Mouse (Mus musculus): ENCODE measurements at regions not wholly inside any gene's neighbourhood (a gene's known extent, or its start where the extent isn't known, plus 50 kb on each side); places are given as distances from the start of the nearest gene placed in this dataset.

DNA sequence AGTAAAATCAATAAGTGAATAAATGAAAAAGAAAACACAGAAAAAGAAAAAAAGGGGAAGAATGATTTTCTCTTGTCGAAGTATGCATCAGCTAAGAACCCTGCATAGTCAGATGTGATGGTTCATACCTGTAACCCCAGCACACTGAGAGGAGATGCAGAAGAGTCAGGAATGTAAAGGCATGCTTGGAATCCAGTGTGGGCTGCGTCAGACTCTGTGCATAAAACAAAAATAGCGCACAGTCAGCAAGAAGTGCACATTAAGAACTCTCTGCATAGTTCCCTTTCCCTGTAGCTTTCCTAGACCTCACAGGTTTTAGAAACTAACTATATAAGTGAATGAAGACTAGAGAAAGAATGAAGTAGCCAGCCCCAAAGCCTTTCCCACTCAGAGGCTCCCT, 238.2 kb upstream of the Chl1 start:
- Histone ChIP-seq H3K27me3 (replicated peaks; ENCODE audit: control insufficient read depth, insufficient read depth, low read length) (no peaks in the 10 kb centered on the region), H3K4me1 (replicated peaks; ENCODE audit: control insufficient read depth, insufficient read depth, low read length) (no peaks in the 10 kb centered on the region), H3K4me2 (no peak overlapping the region), H3K4me3 (ENCODE audit: low read depth, low read length) (no peak overlapping the region), H3K9ac (ENCODE audit: low read depth, low read length) (no peak overlapping the region), H3K9me3 (ENCODE audit: control insufficient read depth, low read length) (no peaks in the 10 kb centered on the region), H3K36me3 (ENCODE audit: control insufficient read depth, insufficient read depth, low read length) (no peaks in the 10 kb centered on the region), H3K27ac (ENCODE audit: low read depth, low read length) (no peak overlapping the region)
- ATAC-seq (replicated peaks; ENCODE audit: low FRiP score): no peak
- DNase-seq (ENCODE audit: low spot score): no peak
- 72% methylated on average over 3 of the region's 3 CpGs for whole genome bisulfite sequencing

DNA sequence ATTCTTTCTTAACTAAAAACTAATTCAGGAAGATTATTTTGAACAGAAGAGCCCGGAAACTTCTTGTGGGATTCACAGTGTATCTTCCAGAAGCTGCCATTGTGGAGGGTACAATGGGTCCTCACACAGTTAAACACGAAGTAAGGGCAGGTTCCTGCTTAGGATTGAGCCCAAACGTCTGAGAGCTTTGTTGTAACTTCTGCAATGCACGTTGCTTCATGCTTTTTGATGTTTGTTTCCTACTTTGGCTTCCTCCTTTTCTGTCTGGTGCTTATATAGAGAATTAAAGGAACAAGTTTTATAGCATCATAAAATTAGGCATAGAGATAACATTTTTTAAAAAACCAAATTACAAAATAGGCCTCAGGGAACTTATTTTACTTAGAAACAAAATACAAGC, 235.3 kb upstream of the Chl1 start:
- 47% methylated on average over 4 of the region's 4 CpGs for WGBS
- DNase-seq (ENCODE audit: low spot score) (no peak), ATAC-seq (replicated peaks; ENCODE audit: low FRiP score) (no peak)
- Histone ChIP-seq H3K27me3 (replicated peaks; ENCODE audit: control insufficient read depth, insufficient read depth, low read length) (no peaks in the 10 kb centered on the region), H3K27ac (ENCODE audit: low read depth, low read length) (no peak overlapping the region), H3K4me2 (no peak overlapping the region), H3K36me3 (ENCODE audit: control insufficient read depth, insufficient read depth, low read length) (no peaks in the 10 kb centered on the region), H3K4me3 (ENCODE audit: low read depth, low read length) (no peak overlapping the region), H3K4me1 (replicated peaks; ENCODE audit: control insufficient read depth, insufficient read depth, low read length) (no peaks in the 10 kb centered on the region), H3K9me3 (ENCODE audit: control insufficient read depth, low read length) (no peaks in the 10 kb centered on the region), H3K9ac (ENCODE audit: low read depth, low read length) (no peak overlapping the region)

DNA sequence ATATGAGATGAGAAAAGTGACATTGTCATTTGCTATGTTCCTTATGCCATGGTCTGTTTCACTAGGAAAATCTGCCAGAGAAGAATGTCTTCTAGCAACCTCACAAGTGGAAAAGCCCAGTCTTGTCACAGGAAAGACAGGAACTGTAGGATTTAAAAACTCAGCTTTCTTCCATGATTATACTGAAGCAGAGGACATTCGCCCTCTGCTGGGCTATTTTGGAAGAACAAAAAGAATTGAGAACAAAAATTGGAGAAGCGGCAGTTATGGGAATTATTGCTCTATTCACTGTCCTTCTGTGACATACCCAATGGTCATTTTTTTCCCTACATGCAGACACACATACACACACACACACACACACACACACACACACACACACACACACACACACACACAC, 234.9 kb upstream of the Chl1 start:
- H3K9me3 ChIP-seq (ENCODE audit: control insufficient read depth, low read length): no peaks in the 10 kb centered on the region
- H3K27me3 ChIP-seq (replicated peaks; ENCODE audit: control insufficient read depth, insufficient read depth, low read length): no peaks in the 10 kb centered on the region
- no peak for DNase-seq (ENCODE audit: low spot score)
- no peak for ATAC-seq (replicated peaks; ENCODE audit: low FRiP score)
- 27% methylated on average over 2 of the region's 2 CpGs for WGBS
- no peaks in the 10 kb centered on the region for H3K4me1 ChIP-seq (replicated peaks; ENCODE audit: control insufficient read depth, insufficient read depth, low read length)
- no peaks in the 10 kb centered on the region for H3K36me3 ChIP-seq (ENCODE audit: control insufficient read depth, insufficient read depth, low read length)
- no peak overlapping the region for H3K4me3 ChIP-seq (ENCODE audit: low read depth, low read length)
- H3K27ac ChIP-seq (ENCODE audit: low read depth, low read length): no peak overlapping the region
- H3K4me2 ChIP-seq: no peak overlapping the region
- H3K9ac ChIP-seq (ENCODE audit: low read depth, low read length): no peak overlapping the region

DNA sequence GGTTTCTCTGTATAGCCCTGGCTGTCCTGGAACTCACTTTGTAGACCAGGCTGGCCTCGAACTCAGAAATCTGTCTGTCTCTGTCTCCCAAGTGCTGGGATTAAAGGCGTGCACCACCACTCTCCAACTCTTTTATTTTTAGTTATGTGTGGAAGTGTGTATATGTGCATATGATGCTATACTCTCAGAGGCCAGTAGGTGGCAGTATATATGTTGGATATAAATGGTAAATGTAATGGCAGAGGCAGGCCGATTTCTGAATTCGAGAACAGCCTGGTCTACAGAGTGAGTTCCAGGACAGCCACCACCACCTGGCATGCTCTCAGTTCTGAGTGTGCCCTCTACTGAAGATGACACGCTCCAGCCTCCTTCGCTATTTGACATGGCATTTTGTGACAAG, 214.4 kb upstream of the Chl1 start:
- DNase-seq (ENCODE audit: low spot score) (no peak), ATAC-seq (replicated peaks; ENCODE audit: low FRiP score) (no peak)
- Histone ChIP-seq H3K4me1 (replicated peaks; ENCODE audit: control insufficient read depth, insufficient read depth, low read length) (no peaks in the 10 kb centered on the region), H3K36me3 (ENCODE audit: control insufficient read depth, insufficient read depth, low read length) (no peaks in the 10 kb centered on the region), H3K27ac (ENCODE audit: low read depth, low read length) (no peak overlapping the region), H3K9ac (ENCODE audit: low read depth, low read length) (no peak overlapping the region), H3K4me2 (no peak overlapping the region), H3K9me3 (ENCODE audit: control insufficient read depth, low read length) (no peaks in the 10 kb centered on the region), H3K4me3 (ENCODE audit: low read depth, low read length) (no peak overlapping the region), H3K27me3 (replicated peaks; ENCODE audit: control insufficient read depth, insufficient read depth, low read length) (no peaks in the 10 kb centered on the region)
- WGBS: 64% methylated on average over 6 of the region's 6 CpGs

DNA sequence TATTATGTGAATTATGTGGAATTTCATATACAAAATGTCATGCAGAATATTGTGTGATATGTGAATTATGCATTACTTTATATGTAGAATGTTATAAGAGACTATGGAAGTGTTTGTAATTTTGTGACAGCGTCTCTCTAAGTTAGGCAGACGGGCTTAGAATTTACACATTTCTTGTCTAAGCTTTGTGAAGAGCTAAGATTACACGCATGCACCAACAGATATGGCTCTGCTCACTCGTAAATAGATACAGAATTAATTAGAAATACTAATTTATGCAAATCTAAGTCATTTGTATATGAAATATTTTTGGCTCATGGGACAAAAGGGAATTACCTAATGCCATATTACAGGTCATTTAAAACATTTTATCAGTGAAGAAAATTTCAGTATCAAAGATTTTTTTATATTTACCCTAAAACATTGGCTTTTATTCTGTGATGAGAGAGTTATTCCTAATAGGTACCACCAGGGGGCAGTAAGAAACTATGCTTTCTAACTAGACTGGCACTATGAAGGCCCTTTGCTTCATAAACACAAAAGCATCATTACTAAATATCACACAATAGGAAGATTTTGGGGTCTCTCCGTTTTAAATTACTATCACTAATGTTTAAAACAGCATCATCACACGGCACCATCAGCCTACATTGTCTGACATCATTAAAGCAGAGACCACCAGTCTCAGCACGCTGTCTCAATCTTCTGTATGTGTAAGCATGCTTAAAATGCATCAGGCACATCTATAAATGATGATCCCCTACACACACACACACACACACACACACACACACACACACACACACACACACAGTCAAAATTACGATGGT, 203.8 kb upstream of the Chl1 start:
- Histone ChIP-seq H3K27ac (ENCODE audit: low read depth, low read length) (no peak overlapping the region), H3K4me2 (no peak overlapping the region), H3K27me3 (replicated peaks; ENCODE audit: control insufficient read depth, insufficient read depth, low read length) (no peaks in the 10 kb centered on the region), H3K4me3 (ENCODE audit: low read depth, low read length) (no peak overlapping the region), H3K9ac (ENCODE audit: low read depth, low read length) (no peak overlapping the region), H3K36me3 (ENCODE audit: control insufficient read depth, insufficient read depth, low read length) (no peaks in the 10 kb centered on the region), H3K9me3 (ENCODE audit: control insufficient read depth, low read length) (no peaks in the 10 kb centered on the region), H3K4me1 (replicated peaks; ENCODE audit: control insufficient read depth, insufficient read depth, low read length) (no peaks in the 10 kb centered on the region)
- WGBS: 44% methylated on average over 8 of the region's 8 CpGs
- DNase-seq (ENCODE audit: low spot score) (no peak), ATAC-seq (replicated peaks; ENCODE audit: low FRiP score) (no peak)

DNA sequence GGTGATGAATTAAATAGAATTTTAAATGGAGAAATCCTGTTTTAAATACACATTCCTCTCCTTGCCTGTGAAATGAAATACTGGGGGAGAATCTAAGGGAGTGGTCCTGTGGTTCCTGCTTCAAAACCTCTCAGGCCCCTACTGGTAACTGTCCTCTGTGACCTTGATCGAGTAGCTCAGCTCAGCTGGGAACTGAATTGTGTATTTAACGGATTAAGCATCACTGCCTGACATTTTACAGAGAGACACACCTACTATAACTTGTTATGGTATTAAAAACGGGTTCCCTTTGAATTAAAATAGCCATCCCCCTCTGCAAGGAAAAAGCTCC, 203.2 kb upstream of the Chl1 start:
- WGBS: 34% methylated on average over 3 of the region's 3 CpGs
- no peak overlapping the region for H3K27ac ChIP-seq (ENCODE audit: low read depth, low read length)
- H3K27me3 ChIP-seq (replicated peaks; ENCODE audit: control insufficient read depth, insufficient read depth, low read length): no peaks in the 10 kb centered on the region
- DNase-seq (ENCODE audit: low spot score) (no peak), ATAC-seq (replicated peaks; ENCODE audit: low FRiP score) (no peak)
- no peak overlapping the region for H3K4me2 ChIP-seq
- H3K4me1 ChIP-seq (replicated peaks; ENCODE audit: control insufficient read depth, insufficient read depth, low read length): no peaks in the 10 kb centered on the region
- no peak overlapping the region for H3K9ac ChIP-seq (ENCODE audit: low read depth, low read length)
- H3K36me3 ChIP-seq (ENCODE audit: control insufficient read depth, insufficient read depth, low read length): no peaks in the 10 kb centered on the region
- no peak overlapping the region for H3K4me3 ChIP-seq (ENCODE audit: low read depth, low read length)
- no peaks in the 10 kb centered on the region for H3K9me3 ChIP-seq (ENCODE audit: control insufficient read depth, low read length)

DNA sequence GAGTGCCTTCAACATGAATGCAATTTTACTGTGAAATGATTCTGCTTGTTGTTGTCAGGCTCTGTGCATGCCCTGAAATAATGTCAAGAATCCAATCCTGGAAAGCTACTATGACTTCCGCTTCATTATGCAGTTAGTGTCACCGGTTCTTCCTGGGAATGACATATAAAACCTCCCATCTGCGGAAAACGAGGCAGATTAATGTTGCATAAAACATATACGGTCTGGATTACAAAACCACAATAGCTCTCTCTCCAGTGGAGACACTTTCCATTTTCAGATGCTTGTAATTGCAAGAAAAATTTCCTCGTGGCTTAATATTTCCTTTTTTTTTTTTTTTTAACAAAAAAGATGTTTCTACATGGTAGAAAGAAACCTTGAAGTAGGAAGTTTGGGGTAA, 198.2 kb upstream of the Chl1 start:
- Histone ChIP-seq H3K27ac (ENCODE audit: low read depth, low read length) (no peak overlapping the region), H3K36me3 (ENCODE audit: control insufficient read depth, insufficient read depth, low read length) (no peaks in the 10 kb centered on the region), H3K4me1 (replicated peaks; ENCODE audit: control insufficient read depth, insufficient read depth, low read length) (no peaks in the 10 kb centered on the region), H3K9ac (ENCODE audit: low read depth, low read length) (no peak overlapping the region), H3K4me2 (no peak overlapping the region), H3K27me3 (replicated peaks; ENCODE audit: control insufficient read depth, insufficient read depth, low read length) (no peaks in the 10 kb centered on the region), H3K4me3 (ENCODE audit: low read depth, low read length) (no peak overlapping the region), H3K9me3 (ENCODE audit: control insufficient read depth, low read length) (no peaks in the 10 kb centered on the region)
- no peak for ATAC-seq (replicated peaks; ENCODE audit: low FRiP score)
- no peak for DNase-seq (ENCODE audit: low spot score)
- WGBS: 83% methylated on average over 6 of the region's 6 CpGs

DNA sequence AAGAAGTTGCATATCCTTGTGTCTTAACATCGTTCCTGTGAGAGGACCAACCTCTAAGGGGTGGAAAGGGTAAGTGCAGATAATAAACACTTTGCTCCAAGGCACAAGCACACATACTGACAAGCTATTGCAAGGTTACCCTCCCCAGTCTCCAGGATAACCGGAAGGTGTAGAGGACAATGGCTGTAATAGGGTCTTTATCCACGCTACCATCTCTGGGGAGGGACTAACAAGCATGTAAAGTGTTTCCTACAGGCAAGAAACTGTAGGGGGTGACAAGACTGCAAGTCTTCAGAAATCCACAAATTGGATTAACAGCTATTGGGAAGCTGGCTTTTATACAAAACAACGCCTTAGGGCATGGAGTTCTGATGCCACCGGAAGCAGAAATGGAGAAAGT, 197.5 kb upstream of the Chl1 start:
- no peak for DNase-seq (ENCODE audit: low spot score)
- ATAC-seq (replicated peaks; ENCODE audit: low FRiP score): no peak
- Histone ChIP-seq H3K27ac (ENCODE audit: low read depth, low read length) (no peak overlapping the region), H3K4me2 (no peak overlapping the region), H3K9me3 (ENCODE audit: control insufficient read depth, low read length) (no peaks in the 10 kb centered on the region), H3K4me1 (replicated peaks; ENCODE audit: control insufficient read depth, insufficient read depth, low read length) (no peaks in the 10 kb centered on the region), H3K36me3 (ENCODE audit: control insufficient read depth, insufficient read depth, low read length) (no peaks in the 10 kb centered on the region), H3K9ac (ENCODE audit: low read depth, low read length) (no peak overlapping the region), H3K27me3 (replicated peaks; ENCODE audit: control insufficient read depth, insufficient read depth, low read length) (no peaks in the 10 kb centered on the region), H3K4me3 (ENCODE audit: low read depth, low read length) (no peak overlapping the region)
- WGBS: 81% methylated on average over 5 of the region's 5 CpGs

DNA sequence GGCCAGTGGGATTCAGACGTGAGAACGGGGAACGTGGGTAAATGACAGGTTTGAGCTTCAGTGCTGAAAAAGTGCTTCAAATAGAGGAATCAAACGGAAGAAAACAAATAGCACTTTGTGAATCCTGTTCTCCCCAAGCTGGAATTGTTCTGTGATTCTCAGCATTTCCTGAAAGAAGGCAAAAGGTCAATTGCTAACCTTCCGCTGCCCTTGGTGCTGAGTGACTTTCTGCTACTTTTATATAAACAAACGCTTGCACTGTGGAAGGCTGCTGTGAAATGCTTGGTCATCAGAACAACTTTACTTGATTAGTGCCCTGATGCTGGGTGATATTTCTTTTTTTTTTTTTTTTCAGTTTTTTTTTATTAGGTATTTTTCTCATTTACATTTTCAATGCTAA, 192.3 kb upstream of the Chl1 start:
- Histone ChIP-seq H3K27me3 (replicated peaks; ENCODE audit: control insufficient read depth, insufficient read depth, low read length) (no peaks in the 10 kb centered on the region), H3K4me3 (ENCODE audit: low read depth, low read length) (no peak overlapping the region), H3K4me2 (no peak overlapping the region), H3K27ac (ENCODE audit: low read depth, low read length) (no peak overlapping the region), H3K9ac (ENCODE audit: low read depth, low read length) (no peak overlapping the region), H3K4me1 (replicated peaks; ENCODE audit: control insufficient read depth, insufficient read depth, low read length) (no peaks in the 10 kb centered on the region; the same call in 1 of the 2 replicates), H3K9me3 (ENCODE audit: control insufficient read depth, low read length) (no peaks in the 10 kb centered on the region), H3K36me3 (ENCODE audit: control insufficient read depth, insufficient read depth, low read length) (no peaks in the 10 kb centered on the region)
- 44% methylated on average over 6 of the region's 6 CpGs for WGBS
- DNase-seq (ENCODE audit: low spot score): peak; percentile 30
- ATAC-seq (replicated peaks; ENCODE audit: low FRiP score): no peak

All from liver, embryonic 11.5 days (tissue).